Mouse (Mus musculus): ENCODE measurements around the gene Hpn. TPM values are rescaled to one million over a fixed set of nuclear protein-coding genes. Genes with fewer than 3 reads are reported as not detected.

Hpn gene
- polyA plus RNA-seq, 1 experiment, result 9.4 TPM

GRCm38 (mm10) chr7:31097583-31098248 lies 17.4 kb downstream of the Hpn start:
- H3K4me3 ChIP-seq (replicated peaks; ENCODE audit: insufficient read depth, low read depth, low read length), result no peak overlapping the region

GRCm38 (mm10) chr7:31096892-31097564 lies 18.1 kb downstream of the Hpn start:
- 78% methylated on average over 9 of the region's 9 CpGs for WGBS
- no peak for TF ChIP-seq CTCF (IDR thresholded peaks at IDR 0.05; ENCODE audit: borderline replicate concordance, insufficient read depth, low read depth, low read length)
- no peak for TF ChIP-seq POLR2A (IDR thresholded peaks at IDR 0.05; ENCODE audit: borderline replicate concordance, insufficient read depth, low read length)
- no peak for DNase-seq

More at GRCm38 (mm10) chr7:31097583-31098248, 17.4 kb downstream of the Hpn start:
- TF ChIP-seq CTCF (IDR thresholded peaks at IDR 0.05; ENCODE audit: borderline replicate concordance, insufficient read depth, low read depth, low read length), result peak; percentile 90
- no peak for TF ChIP-seq POLR2A (IDR thresholded peaks at IDR 0.05; ENCODE audit: borderline replicate concordance, insufficient read depth, low read length)
- 46% methylated on average over 20 of the region's 20 CpGs for WGBS
- no peaks in the 10 kb centered on the region for H3K4me1 ChIP-seq (ENCODE audit: control insufficient read depth, insufficient read depth, low read length)
- no peaks in the 10 kb centered on the region for H3K27me3 ChIP-seq (ENCODE audit: control insufficient read depth, insufficient read depth, low read length)
- no peak overlapping the region for H3K27ac ChIP-seq (ENCODE audit: insufficient read depth, low read length)
- DNase-seq, result peak; percentile 85 to 89

GRCm38 (mm10) chr7:31094774-31095501 lies 20.2 kb downstream of the Hpn start:
- H3K4me3 ChIP-seq (replicated peaks; ENCODE audit: insufficient read depth, low read depth, low read length), result no peak overlapping the region
- WGBS, result 14% methylated on average over 12 of the region's 12 CpGs
- TF ChIP-seq POLR2A (IDR thresholded peaks at IDR 0.05; ENCODE audit: borderline replicate concordance, insufficient read depth, low read length) (no peak), CTCF (IDR thresholded peaks at IDR 0.05; ENCODE audit: borderline replicate concordance, insufficient read depth, low read depth, low read length) (0 out of 2 replicates have a peak, but pooled peaks have one; percentile 8)
- no peaks in the 10 kb centered on the region for H3K4me1 ChIP-seq (ENCODE audit: control insufficient read depth, insufficient read depth, low read length)
- no peak overlapping the region for H3K27ac ChIP-seq (ENCODE audit: insufficient read depth, low read length)
- H3K27me3 ChIP-seq (ENCODE audit: control insufficient read depth, insufficient read depth, low read length), result no peaks in the 10 kb centered on the region
- peak in 1 of 2 experiments; percentile 47 for DNase-seq

More at GRCm38 (mm10) chr7:31096892-31097564, 18.1 kb downstream of the Hpn start:
- Histone ChIP-seq H3K4me3 (replicated peaks; ENCODE audit: insufficient read depth, low read depth, low read length) (no peak overlapping the region), H3K4me1 (ENCODE audit: control insufficient read depth, insufficient read depth, low read length) (no peaks in the 10 kb centered on the region), H3K27ac (ENCODE audit: insufficient read depth, low read length) (no peak overlapping the region), H3K27me3 (ENCODE audit: control insufficient read depth, insufficient read depth, low read length) (no peaks in the 10 kb centered on the region)

- Histone ChIP-seq H3K27me3 (ENCODE audit: control insufficient read depth, insufficient read depth, low read length) (no peaks in the 10 kb centered on the region), H3K4me1 (ENCODE audit: control insufficient read depth, insufficient read depth, low read length) (no peaks in the 10 kb centered on the region), H3K4me3 (replicated peaks; ENCODE audit: insufficient read depth, low read depth, low read length) (no peak overlapping the region), H3K27ac (ENCODE audit: insufficient read depth, low read length) (no peak overlapping the region)
- 92% methylated on average over 2 of the region's 2 CpGs for WGBS
- TF ChIP-seq CTCF (IDR thresholded peaks at IDR 0.05; ENCODE audit: borderline replicate concordance, insufficient read depth, low read depth, low read length) (no peak), POLR2A (IDR thresholded peaks at IDR 0.05; ENCODE audit: borderline replicate concordance, insufficient read depth, low read length) (no peak)
- no peak for DNase-seq
Observed at GRCm38 (mm10) chr7:31089721-31090120, 25.4 kb downstream of the Hpn start.

GRCm38 (mm10) chr7:31088206-31088605 lies 26.9 kb downstream of the Hpn start:
- Histone ChIP-seq H3K27ac (ENCODE audit: insufficient read depth, low read length) (no peak overlapping the region), H3K4me1 (ENCODE audit: control insufficient read depth, insufficient read depth, low read length) (no peaks in the 10 kb centered on the region), H3K4me3 (replicated peaks; ENCODE audit: insufficient read depth, low read depth, low read length) (no peak overlapping the region), H3K27me3 (ENCODE audit: control insufficient read depth, insufficient read depth, low read length) (no peaks in the 10 kb centered on the region)
- DNase-seq, result no peak
- TF ChIP-seq CTCF (IDR thresholded peaks at IDR 0.05; ENCODE audit: borderline replicate concordance, insufficient read depth, low read depth, low read length), result no peak
- no peak for TF ChIP-seq POLR2A (IDR thresholded peaks at IDR 0.05; ENCODE audit: borderline replicate concordance, insufficient read depth, low read length)
- WGBS, result 33% methylated on average over 3 of the region's 3 CpGs

GRCm38 (mm10) chr7:31087262-31087661 lies 27.8 kb downstream of the Hpn start:
- no peak for DNase-seq
- Histone ChIP-seq H3K4me1 (ENCODE audit: control insufficient read depth, insufficient read depth, low read length) (no peaks in the 10 kb centered on the region), H3K27ac (ENCODE audit: insufficient read depth, low read length) (no peak overlapping the region), H3K4me3 (replicated peaks; ENCODE audit: insufficient read depth, low read depth, low read length) (no peak overlapping the region), H3K27me3 (ENCODE audit: control insufficient read depth, insufficient read depth, low read length) (no peaks in the 10 kb centered on the region)
- no peak for TF ChIP-seq POLR2A (IDR thresholded peaks at IDR 0.05; ENCODE audit: borderline replicate concordance, insufficient read depth, low read length)
- no peak for TF ChIP-seq CTCF (IDR thresholded peaks at IDR 0.05; ENCODE audit: borderline replicate concordance, insufficient read depth, low read depth, low read length)
- WGBS, result 75% methylated on average over 2 of the region's 2 CpGs

GRCm38 (mm10) chr7:31086175-31086755 lies 28.8 kb downstream of the Hpn start:
- no peak for TF ChIP-seq CTCF (IDR thresholded peaks at IDR 0.05; ENCODE audit: borderline replicate concordance, insufficient read depth, low read depth, low read length)
- TF ChIP-seq POLR2A (IDR thresholded peaks at IDR 0.05; ENCODE audit: borderline replicate concordance, insufficient read depth, low read length), result no peak
- WGBS, result 61% methylated on average over 9 of the region's 9 CpGs
- no peak overlapping the region for H3K4me3 ChIP-seq (replicated peaks; ENCODE audit: insufficient read depth, low read depth, low read length)
- no peaks in the 10 kb centered on the region for H3K4me1 ChIP-seq (ENCODE audit: control insufficient read depth, insufficient read depth, low read length)
- no peaks in the 10 kb centered on the region for H3K27me3 ChIP-seq (ENCODE audit: control insufficient read depth, insufficient read depth, low read length)
- peak overlapping the region; percentile 23; the same call in 1 of the 2 replicates for H3K27ac ChIP-seq (ENCODE audit: insufficient read depth, low read length)
- DNase-seq, result no peak
